Mouse (Mus musculus): ENCODE measurements around the gene Gtsf1.

DNA sequence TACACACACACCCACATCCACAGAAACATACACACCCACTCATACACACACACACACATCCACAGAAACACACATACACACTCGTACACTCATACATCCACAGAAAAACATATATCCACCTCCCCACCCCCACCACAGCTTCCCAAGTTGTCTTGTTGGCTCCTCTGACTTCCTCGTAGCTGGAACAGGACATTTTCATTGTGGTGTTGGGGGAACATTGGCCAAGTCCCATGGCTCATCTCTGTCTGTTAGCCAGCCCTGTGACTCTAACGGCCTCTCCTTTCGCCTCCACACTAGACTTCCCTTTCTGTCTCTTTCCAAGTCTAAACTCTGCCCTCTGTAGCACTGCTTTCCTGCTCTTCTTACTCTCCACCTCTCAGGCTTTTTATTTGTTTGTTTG lies 72.5 kb downstream of the Gtsf1 start:
- TF ChIP-seq POLR2A (IDR thresholded peaks at IDR 0.05; ENCODE audit: extremely low read depth, insufficient read depth, low read length) = no peak
- TF ChIP-seq CTCF (IDR thresholded peaks at IDR 0.05; ENCODE audit: low read depth, low read length) = no peak
